Mouse (Mus musculus) ES-E14 (cell line): ENCODE results near the gene Arhgap35. TPM values are rescaled to one million over a fixed set of nuclear protein-coding genes. Genes with fewer than 3 reads are reported as not detected.

ENCODE experiments used
- DNase-seq: peaks from one replicate; pipeline ENCODE4 v3.0.0-alpha.2; 2013; ENCODE audit warnings: low read depth, low spot score
- H3K27ac ChIP-seq: 2 replicates; pipeline ENCODE4 v1.5.1; 2012; ENCODE audit warnings: low read depth, mild to moderate bottlenecking, low read length, moderate library complexity, mixed read lengths; ENCODE audit not compliant: poor library complexity, insufficient read depth, severe bottlenecking
- H3K36me3 ChIP-seq: 2 replicates; pipeline ENCODE4 v1.6.1; 2012; ENCODE audit warnings: mild to moderate bottlenecking, low read length, moderate library complexity, mixed read lengths; ENCODE audit not compliant: control insufficient read depth, poor library complexity, insufficient read depth, severe bottlenecking
- H3K4me1 ChIP-seq, 2 experiments: fragments of 150-350 bp in 1 of 2; sonication (generic) in 1 of 2; 2 replicates each; pipeline ENCODE4 v1.6.1; 2012; ENCODE audit warnings: low read length in 2 of 2, mild to moderate bottlenecking in 1 of 2, mixed read lengths in 1 of 2; ENCODE audit not compliant: control insufficient read depth in 2 of 2, insufficient read depth in 2 of 2, poor library complexity in 1 of 2
- H3K4me3 ChIP-seq, 2 experiments: fragments of 150-350 bp in 1 of 2; sonication (generic) in 1 of 2; 2 replicates each; pipeline ENCODE4 v1.5.1; 2012; ENCODE audit warnings: low read length in 2 of 2, low read depth in 1 of 2, mild to moderate bottlenecking in 1 of 2, mixed read lengths in 1 of 2; ENCODE audit not compliant: insufficient read depth in 1 of 2, poor library complexity in 1 of 2, severe bottlenecking in 1 of 2
- H3K9ac ChIP-seq: 2 replicates; pipeline ENCODE4 v1.6.1; 2012; ENCODE audit warnings: low read depth, mild to moderate bottlenecking, low read length, mixed read lengths; ENCODE audit not compliant: poor library complexity, insufficient read depth, severe bottlenecking
- H3K9me3 ChIP-seq: fragments of 150-350 bp; sonication (generic); 2 replicates; pipeline ENCODE4 v1.6.1; 2012; ENCODE audit warnings: low read depth, mild to moderate bottlenecking, low read length; ENCODE audit not compliant: control insufficient read depth, insufficient read depth
- CHD2 ChIP-seq: IDR thresholded peaks from 2 replicates; pipeline ENCODE4 v1.6.1; 2014; ENCODE audit warnings: mild to moderate bottlenecking, low read depth, low read length, inconsistent platforms
- HCFC1 ChIP-seq: IDR thresholded peaks from 2 replicates; pipeline ENCODE4 v1.6.1; 2012; ENCODE audit warnings: low read length, inconsistent platforms, borderline replicate concordance; ENCODE audit not compliant: insufficient read depth
- MAFK ChIP-seq: IDR thresholded peaks from 2 replicates; pipeline ENCODE4 v1.6.1; 2014; ENCODE audit warnings: mild to moderate bottlenecking, low read depth, low read length, inconsistent platforms; ENCODE audit not compliant: insufficient read depth
- ZC3H11A ChIP-seq: IDR thresholded peaks from 2 replicates; pipeline ENCODE4 v1.6.1; 2012; ENCODE audit warnings: low read depth, mild to moderate bottlenecking, inconsistent platforms, low read length, borderline replicate concordance
- ZNF384 ChIP-seq: IDR thresholded peaks from 2 replicates; pipeline ENCODE4 v1.6.1; 2012; ENCODE audit warnings: low read depth, low read length, inconsistent platforms
- in situ Hi-C, 2 experiments: fragments of 600-800 bp; cut with MboI; formaldehyde crosslinking; loops; one replicate each; pipeline ENCODE4 v1.15.1; 2025; ENCODE audit warnings: low sequenced_read_pairs in 2 of 2, inconsistent platforms in 1 of 2; ENCODE audit not compliant: unreplicated experiment in 2 of 2
- total RNA-seq: library from RNA; depleted of rRNA; stranded (reverse); fragments of 300-350 nt; gene quantifications from 2 replicates; pipeline ENCODE4 v1.2.3, GENCODE M21; 2012

Gene Arhgap35
- total RNA-seq, 1 experiment = 46.6 TPM

- in situ Hi-C loops = no loop called here
- TF ChIP-seq ZC3H11A (no peak), CHD2 (no peak), ZNF384 (no peak), HCFC1 (no peak), MAFK (no peak)
- no peaks in the 10 kb centered on the region for H3K36me3 ChIP-seq
- H3K4me3 ChIP-seq = no peak overlapping the region
- H3K4me1 ChIP-seq = peaks cover 2 to 6% of the 10 kb centered on the region in 2 experiments; a peak in 2 of 4 replicates
- peak; percentile 71 for DNase-seq
- H3K27ac ChIP-seq = no peak overlapping the region
- no peaks in the 10 kb centered on the region for H3K9me3 ChIP-seq
- H3K9ac ChIP-seq = no peak overlapping the region
These were observed 13.4 kb upstream of the Arhgap35 start for GRCm38 (mm10) chr7:16628096-16628771.

GRCm38 (mm10) chr7:16623687-16624086 is 8.9 kb upstream of the Arhgap35 start:
- TF ChIP-seq CHD2 = no peak
- no peak for TF ChIP-seq ZNF384
- TF ChIP-seq HCFC1 = no peak
- Histone ChIP-seq H3K4me1 (peaks cover 2 to 14% of the 10 kb centered on the region in 2 experiments; a peak in 2 of 4 replicates), H3K36me3 (no peaks in the 10 kb centered on the region), H3K9me3 (no peaks in the 10 kb centered on the region), H3K9ac (no peak overlapping the region), H3K27ac (no peak overlapping the region), H3K4me3 (no peak overlapping the region)
- in situ Hi-C loops = no loop called here
- no peak for DNase-seq

GRCm38 (mm10) chr7:16623131-16623530 is 8.3 kb upstream of the Arhgap35 start:
- no peak for DNase-seq
- no peak overlapping the region for H3K9ac ChIP-seq
- H3K4me3 ChIP-seq = no peak overlapping the region
- peaks cover 2 to 14% of the 10 kb centered on the region in 2 experiments; a peak in 2 of 4 replicates for H3K4me1 ChIP-seq
- H3K27ac ChIP-seq = no peak overlapping the region
- in situ Hi-C loops = no loop called here
- no peaks in the 10 kb centered on the region for H3K36me3 ChIP-seq
- TF ChIP-seq ZNF384 = no peak
- TF ChIP-seq ZC3H11A = no peak
- no peak for TF ChIP-seq CHD2
- TF ChIP-seq MAFK = no peak
- no peak for TF ChIP-seq HCFC1
- H3K9me3 ChIP-seq = no peaks in the 10 kb centered on the region

GRCm38 (mm10) chr7:16621066-16621622 is 6.4 kb upstream of the Arhgap35 start:
- no peak for DNase-seq
- Histone ChIP-seq H3K36me3 (no peaks in the 10 kb centered on the region), H3K4me3 (no peak overlapping the region), H3K9me3 (no peaks in the 10 kb centered on the region), H3K27ac (no peak overlapping the region), H3K4me1 (peaks cover 2 to 15% of the 10 kb centered on the region in 2 experiments; a peak in 3 of 4 replicates), H3K9ac (no peak overlapping the region)
- in situ Hi-C loops = no loop called here
- TF ChIP-seq MAFK = no peak
- TF ChIP-seq ZC3H11A = no peak
